Mouse (Mus musculus) G1E (cell line): ENCODE measurements at regions not wholly inside any gene's neighbourhood (a gene's known extent, or its start where the extent isn't known, plus 50 kb on each side); places are given as distances from the start of the nearest gene placed in this dataset.

ENCODE experiments used
- ATAC-seq: 2 replicates; pipeline ENCODE4 v1.8.0; 2016; ENCODE audit warnings: mild to moderate bottlenecking; ENCODE audit not compliant: insufficient number of reproducible peaks, poor library complexity, low FRiP score, severe bottlenecking; ENCODE audit errors: extremely low read depth
- DNase-seq: peaks from one replicate; pipeline ENCODE4 v3.0.0; 2012; ENCODE audit warnings: low spot score
- H3K27me3 ChIP-seq: 2 replicates; pipeline ENCODE4 v1.6.1; 2012; ENCODE audit warnings: mild to moderate bottlenecking, low read length, inconsistent platforms; ENCODE audit not compliant: insufficient read depth
- H3K36me3 ChIP-seq: replicated peaks from 2 replicates; pipeline ENCODE3; 2012; ENCODE audit warnings: mild to moderate bottlenecking, inconsistent platforms
- H3K4me1 ChIP-seq: 2 replicates; pipeline ENCODE4 v1.6.1; 2012; ENCODE audit warnings: low read depth, low read length, inconsistent platforms, mixed read lengths; ENCODE audit not compliant: insufficient read depth
- H3K4me3 ChIP-seq: 2 replicates; pipeline ENCODE4 v1.5.1; 2012; ENCODE audit warnings: low read depth, mild to moderate bottlenecking, inconsistent platforms, low read length, moderate library complexity, mixed read lengths
- H3K9me3 ChIP-seq: replicated peaks from 2 replicates; pipeline ENCODE4 v1.6.1; 2012; ENCODE audit warnings: inconsistent platforms
- CTCF ChIP-seq: IDR thresholded peaks from 2 replicates; pipeline ENCODE4 v1.5.1; 2012; ENCODE audit warnings: low read depth, low read length, inconsistent platforms, mixed read lengths
- GATA1 ChIP-seq: IDR thresholded peaks from 2 replicates; pipeline ENCODE4 v1.6.1; 2012; ENCODE audit warnings: borderline replicate concordance, low read length, inconsistent platforms, mixed read lengths
- GATA2 ChIP-seq: IDR thresholded peaks from 2 replicates; pipeline ENCODE4 v1.6.1; 2012; ENCODE audit warnings: low read depth, low read length, inconsistent platforms, borderline replicate concordance
- POLR2AphosphoS5 ChIP-seq: IDR thresholded peaks from 2 replicates; pipeline ENCODE4 v1.6.1; 2012; ENCODE audit warnings: low read depth, low read length, inconsistent platforms; ENCODE audit not compliant: insufficient replicate concordance
- TAL1 ChIP-seq: conservative IDR thresholded peaks from 2 replicates; pipeline ENCODE4 v1.6.1; 2012; ENCODE audit warnings: low read depth, low read length, inconsistent platforms, mixed read lengths

DNA sequence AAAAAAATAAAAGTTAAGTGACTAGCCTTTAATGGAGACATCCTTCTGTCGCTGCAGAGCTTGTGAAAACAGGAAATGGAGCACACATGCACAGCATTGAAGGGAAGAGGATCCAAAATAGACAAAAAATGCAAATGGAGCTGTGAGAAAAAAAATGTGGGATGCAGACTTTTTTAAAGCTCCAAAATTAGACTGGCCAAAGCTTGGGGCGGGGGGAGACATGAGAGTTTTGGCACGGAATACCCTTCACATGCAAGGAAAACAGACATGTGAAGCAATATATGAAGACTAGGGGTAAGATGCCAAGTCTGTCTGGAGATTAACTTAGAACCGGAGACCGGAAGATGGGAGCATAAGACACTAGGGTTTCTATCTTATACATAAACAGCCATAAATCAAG, 156.6 kb upstream of the Dapk1 start:
- H3K9me3 ChIP-seq: peaks cover 47% of the 10 kb centered on the region
- H3K27me3 ChIP-seq: no peaks in the 10 kb centered on the region
- DNase-seq (no peak), ATAC-seq (no peak)
- no peak overlapping the region for H3K4me3 ChIP-seq
- TF ChIP-seq POLR2AphosphoS5 (no peak), CTCF (no peak), GATA2 (no peak)
- H3K4me1 ChIP-seq: no peaks in the 10 kb centered on the region
- no peaks in the 10 kb centered on the region for H3K36me3 ChIP-seq

DNA sequence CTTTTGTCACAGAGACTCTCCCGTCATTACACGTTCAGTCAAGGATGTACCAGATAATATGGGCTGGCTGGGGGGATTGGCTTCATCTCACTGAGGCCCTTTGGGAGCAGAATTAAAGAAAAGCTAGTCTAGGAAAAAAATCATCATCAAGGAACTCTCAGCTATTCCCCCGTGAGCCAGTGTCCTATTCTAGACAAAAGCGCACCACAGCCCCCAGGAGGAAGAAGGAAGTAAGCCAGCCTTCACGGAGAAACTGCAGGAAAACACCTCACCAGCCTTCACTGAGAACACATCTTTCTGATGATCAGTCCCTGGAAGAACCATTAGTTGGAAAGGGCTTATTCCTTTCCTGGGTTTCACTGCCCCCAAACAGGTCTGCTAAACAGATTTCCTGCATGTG, 154.8 kb upstream of the Dapk1 start:
- Histone ChIP-seq H3K4me3 (no peak overlapping the region), H3K27me3 (no peaks in the 10 kb centered on the region), H3K4me1 (no peaks in the 10 kb centered on the region), H3K36me3 (no peaks in the 10 kb centered on the region), H3K9me3 (peaks cover 54% of the 10 kb centered on the region)
- no peak for TF ChIP-seq TAL1
- no peak for TF ChIP-seq GATA2
- no peak for TF ChIP-seq GATA1
- TF ChIP-seq CTCF: no peak
- TF ChIP-seq POLR2AphosphoS5: no peak
- ATAC-seq (no peak), DNase-seq (no peak)

- Histone ChIP-seq H3K9me3 (peaks cover 66% of the 10 kb centered on the region), H3K27me3 (no peaks in the 10 kb centered on the region)
- ATAC-seq: no peak
Observed at GRCm38 (mm10) chr13:60450721-60451506, 150.8 kb upstream of the Dapk1 start.

DNA sequence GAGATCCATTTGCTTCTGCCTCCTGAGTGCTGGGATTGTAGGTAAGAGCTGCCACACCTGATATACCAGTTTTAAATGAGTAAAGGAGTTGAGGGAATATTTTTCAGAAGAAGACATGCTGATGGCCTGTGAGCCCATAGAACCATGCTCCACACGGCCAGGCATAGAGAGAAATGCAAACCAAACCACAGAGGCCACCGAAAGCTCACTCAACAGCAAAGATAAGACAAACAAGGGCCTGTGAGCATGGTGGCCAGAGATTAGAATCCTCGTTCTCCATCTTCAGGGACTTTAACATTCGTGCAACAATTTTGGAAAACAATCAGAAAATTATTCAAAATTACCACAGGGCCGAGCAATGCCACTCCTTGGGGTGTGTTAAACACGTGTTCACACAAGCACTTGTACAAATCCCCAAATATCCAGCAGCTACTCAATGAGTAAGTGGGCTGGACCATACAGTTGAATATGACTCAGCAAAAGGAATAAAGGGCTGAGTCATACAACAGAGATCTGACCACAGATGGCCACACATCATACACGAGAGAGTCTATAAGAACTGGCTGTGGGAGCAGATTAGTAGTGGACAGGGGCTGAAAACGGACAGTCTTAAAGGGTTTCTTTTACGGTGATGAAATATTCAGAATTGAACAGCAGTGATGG, 147.8 kb upstream of the Dapk1 start:
- Histone ChIP-seq H3K36me3 (no peaks in the 10 kb centered on the region), H3K9me3 (peaks cover 67% of the 10 kb centered on the region), H3K4me1 (no peaks in the 10 kb centered on the region), H3K27me3 (no peaks in the 10 kb centered on the region), H3K4me3 (no peak overlapping the region)
- ATAC-seq (no peak), DNase-seq (no peak)
- TF ChIP-seq GATA1 (no peak), POLR2AphosphoS5 (no peak), GATA2 (no peak), TAL1 (no peak), CTCF (no peak)

More at GRCm38 (mm10) chr13:60450721-60451506, 150.8 kb upstream of the Dapk1 start:
- no peak for DNase-seq
- Histone ChIP-seq H3K4me1 (no peaks in the 10 kb centered on the region), H3K4me3 (no peak overlapping the region), H3K36me3 (no peaks in the 10 kb centered on the region)
- TF ChIP-seq GATA1 (no peak), TAL1 (no peak), GATA2 (no peak), POLR2AphosphoS5 (no peak), CTCF (no peak)

GRCm38 (mm10) chr13:60455033-60455619, 146.6 kb upstream of the Dapk1 start:
- no peaks in the 10 kb centered on the region for H3K27me3 ChIP-seq
- H3K4me3 ChIP-seq: no peak overlapping the region
- no peaks in the 10 kb centered on the region for H3K36me3 ChIP-seq
- no peak for DNase-seq
- peaks cover 63% of the 10 kb centered on the region for H3K9me3 ChIP-seq
- TF ChIP-seq CTCF (no peak), POLR2AphosphoS5 (no peak), TAL1 (no peak), GATA1 (no peak), GATA2 (no peak)
- no peaks in the 10 kb centered on the region for H3K4me1 ChIP-seq
- ATAC-seq: no peak

DNA sequence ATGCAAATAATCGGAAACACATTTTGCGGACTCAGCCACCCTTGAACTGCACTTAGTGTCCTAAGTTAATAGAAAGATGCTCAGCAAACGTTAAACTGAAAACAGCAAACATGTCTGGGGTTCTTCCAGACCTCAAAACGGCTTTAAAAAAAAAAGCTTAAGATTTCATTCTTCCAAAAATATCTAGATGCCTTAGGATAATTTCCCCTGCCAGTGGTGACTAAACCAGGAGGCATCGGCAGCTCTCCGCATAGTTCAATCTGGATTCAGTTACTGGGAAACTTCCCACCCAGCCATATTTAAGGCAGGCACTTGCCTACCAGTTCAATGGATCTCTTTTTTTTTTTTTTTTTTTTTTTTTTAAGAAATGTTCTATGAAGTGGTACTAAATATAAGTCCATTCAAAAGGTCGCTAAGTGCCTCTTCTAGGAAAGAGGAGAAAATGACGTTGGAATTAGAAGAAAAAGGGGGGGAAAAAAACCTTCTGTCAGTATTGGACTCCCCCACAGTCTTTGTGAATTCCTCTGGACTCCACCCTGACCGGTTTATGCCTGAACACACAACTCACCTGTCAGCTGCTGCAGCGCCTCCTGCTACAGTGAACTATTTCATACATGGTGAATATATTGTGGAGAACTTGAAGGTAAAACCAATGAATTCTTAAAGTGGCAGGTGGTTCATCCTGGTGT, 145.7 kb upstream of the Dapk1 start:
- H3K9me3 ChIP-seq: peaks cover 62% of the 10 kb centered on the region
- H3K4me1 ChIP-seq: no peaks in the 10 kb centered on the region
- TF ChIP-seq GATA1: no peak
- no peak for TF ChIP-seq TAL1
- TF ChIP-seq GATA2: no peak
- no peak for TF ChIP-seq POLR2AphosphoS5
- no peak for TF ChIP-seq CTCF
- no peaks in the 10 kb centered on the region for H3K27me3 ChIP-seq
- no peak for DNase-seq
- H3K36me3 ChIP-seq: no peaks in the 10 kb centered on the region
- H3K4me3 ChIP-seq: no peak overlapping the region
- ATAC-seq: no peak
